Mouse (Mus musculus) G1E (cell line): ENCODE results near the gene C5ar1. TPM values are rescaled to one million over a fixed set of nuclear protein-coding genes. Genes with fewer than 3 reads are reported as not detected.

Source experiments
- ATAC-seq: 2 replicates; pipeline ENCODE4 v1.8.0; 2016; ENCODE audit warnings: mild to moderate bottlenecking; ENCODE audit not compliant: insufficient number of reproducible peaks, poor library complexity, low FRiP score, severe bottlenecking; ENCODE audit errors: extremely low read depth
- DNase-seq: peaks from one replicate; pipeline ENCODE4 v3.0.0; 2012; ENCODE audit warnings: low spot score
- H3K27me3 ChIP-seq: 2 replicates; pipeline ENCODE4 v1.6.1; 2012; ENCODE audit warnings: mild to moderate bottlenecking, low read length, inconsistent platforms; ENCODE audit not compliant: insufficient read depth
- H3K36me3 ChIP-seq: replicated peaks from 2 replicates; pipeline ENCODE3; 2012; ENCODE audit warnings: mild to moderate bottlenecking, inconsistent platforms
- H3K4me1 ChIP-seq: 2 replicates; pipeline ENCODE4 v1.6.1; 2012; ENCODE audit warnings: low read depth, low read length, inconsistent platforms, mixed read lengths; ENCODE audit not compliant: insufficient read depth
- H3K4me3 ChIP-seq: 2 replicates; pipeline ENCODE4 v1.5.1; 2012; ENCODE audit warnings: low read depth, mild to moderate bottlenecking, inconsistent platforms, low read length, moderate library complexity, mixed read lengths
- H3K9me3 ChIP-seq: replicated peaks from 2 replicates; pipeline ENCODE4 v1.6.1; 2012; ENCODE audit warnings: inconsistent platforms
- CTCF ChIP-seq: IDR thresholded peaks from 2 replicates; pipeline ENCODE4 v1.5.1; 2012; ENCODE audit warnings: low read depth, low read length, inconsistent platforms, mixed read lengths
- GATA1 ChIP-seq: IDR thresholded peaks from 2 replicates; pipeline ENCODE4 v1.6.1; 2012; ENCODE audit warnings: borderline replicate concordance, low read length, inconsistent platforms, mixed read lengths
- GATA2 ChIP-seq: IDR thresholded peaks from 2 replicates; pipeline ENCODE4 v1.6.1; 2012; ENCODE audit warnings: low read depth, low read length, inconsistent platforms, borderline replicate concordance
- POLR2AphosphoS5 ChIP-seq: IDR thresholded peaks from 2 replicates; pipeline ENCODE4 v1.6.1; 2012; ENCODE audit warnings: low read depth, low read length, inconsistent platforms; ENCODE audit not compliant: insufficient replicate concordance
- TAL1 ChIP-seq: conservative IDR thresholded peaks from 2 replicates; pipeline ENCODE4 v1.6.1; 2012; ENCODE audit warnings: low read depth, low read length, inconsistent platforms, mixed read lengths
- polyA plus RNA-seq: library from polyadenylated mRNA; stranded (reverse); fragments of >175 nt; gene quantifications from 2 replicates; pipeline ENCODE4 v1.2.3, GENCODE M21; 2012
- total RNA-seq, 2 experiments: library from RNA; stranded (forward) in 1 of 2; stranded (reverse) in 1 of 2; fragments of 200-1000 nt in 1 of 2; fragments of >200 nt in 1 of 2; fragmentation: Nextera tagmentation in 1 of 2; gene quantifications; 2 replicates each; pipeline ENCODE4 v1.2.3; 2014 to 2017

C5ar1 gene
- total and polyA plus RNA-seq, 3 experiments: 0.16 TPM; not detected in 2

GRCm38 (mm10) chr7:16202756-16203504 lies 56.4 kb downstream of the C5ar1 start:
- peaks cover 16% of the 10 kb centered on the region for H3K4me1 ChIP-seq
- H3K4me3 ChIP-seq: no peak overlapping the region
- H3K36me3 ChIP-seq: peaks cover 93% of the 10 kb centered on the region

GRCm38 (mm10) chr7:16201136-16201535 lies 58.2 kb downstream of the C5ar1 start:
- no peak for DNase-seq
- H3K27me3 ChIP-seq: no peaks in the 10 kb centered on the region
- peaks cover 14% of the 10 kb centered on the region for H3K4me1 ChIP-seq
- H3K36me3 ChIP-seq: peaks cover 91% of the 10 kb centered on the region
- H3K4me3 ChIP-seq: no peak overlapping the region
- ATAC-seq: no peak
- H3K9me3 ChIP-seq: no peaks in the 10 kb centered on the region
- TF ChIP-seq CTCF (no peak), GATA2 (no peak), POLR2AphosphoS5 (no peak), TAL1 (no peak), GATA1 (no peak)

More at GRCm38 (mm10) chr7:16202756-16203504, 56.4 kb downstream of the C5ar1 start:
- TF ChIP-seq GATA1 (no peak), CTCF (no peak), TAL1 (no peak), POLR2AphosphoS5 (no peak), GATA2 (no peak)
- DNase-seq: no peak
- Histone ChIP-seq H3K9me3 (no peaks in the 10 kb centered on the region), H3K27me3 (no peaks in the 10 kb centered on the region)
- ATAC-seq: no peak

GRCm38 (mm10) chr7:16198540-16198939 lies 60.8 kb downstream of the C5ar1 start:
- TF ChIP-seq CTCF (no peak), TAL1 (no peak), POLR2AphosphoS5 (no peak), GATA1 (no peak), GATA2 (no peak)
- Histone ChIP-seq H3K36me3 (peaks cover 67% of the 10 kb centered on the region), H3K4me3 (no peak overlapping the region), H3K4me1 (peaks cover 7% of the 10 kb centered on the region), H3K9me3 (no peaks in the 10 kb centered on the region), H3K27me3 (no peaks in the 10 kb centered on the region)
- ATAC-seq (no peak), DNase-seq (no peak)

GRCm38 (mm10) chr7:16197166-16197565 lies 62.2 kb downstream of the C5ar1 start:
- Histone ChIP-seq H3K27me3 (no peaks in the 10 kb centered on the region), H3K4me1 (peaks cover 10% of the 10 kb centered on the region), H3K36me3 (peaks cover 54% of the 10 kb centered on the region), H3K9me3 (no peaks in the 10 kb centered on the region), H3K4me3 (0 out of 2 replicates have a peak overlapping the region, but pooled peaks have one; percentile 27)
- ATAC-seq (no peak), DNase-seq (no peak)
- TF ChIP-seq TAL1 (no peak), GATA1 (no peak), CTCF (no peak), GATA2 (no peak), POLR2AphosphoS5 (no peak)

Other genes starting within 250 kb of the C5ar1 start
- 52.1 and 57.0 TPM in 2 replicates for gene Bicra, start 211.6 kb downstream of the C5ar1 start, total RNA-seq (2014; fragmentation: Nextera tagmentation)
- gene Bicra, start 211.6 kb downstream of the C5ar1 start, total RNA-seq (2017): 1.0 and 1.1 TPM in 2 replicates
- gene Bicra, start 211.6 kb downstream of the C5ar1 start, polyA plus RNA-seq: 52.1 and 58.9 TPM in 2 replicates
- not detected in 2 replicates for gene Zfp541, start 197.7 kb downstream of the C5ar1 start, total RNA-seq (2014; fragmentation: Nextera tagmentation)
- gene Zfp541, start 197.7 kb downstream of the C5ar1 start, total RNA-seq (2017): under 0.01 TPM in 1 of 2 replicates, not detected in the other
- gene Zfp541, start 197.7 kb downstream of the C5ar1 start, polyA plus RNA-seq: not detected in 2 replicates
- gene Napa, start 161.1 kb downstream of the C5ar1 start, total RNA-seq (2014; fragmentation: Nextera tagmentation): 116 and 156 TPM in 2 replicates
- gene Napa, start 161.1 kb downstream of the C5ar1 start, total RNA-seq (2017): 73.6 and 86.9 TPM in 2 replicates
- gene Napa, start 161.1 kb downstream of the C5ar1 start, polyA plus RNA-seq: 137 and 159 TPM in 2 replicates
- 8.8 and 12.6 TPM in 2 replicates for gene Kptn, start 139.6 kb downstream of the C5ar1 start, total RNA-seq (2014; fragmentation: Nextera tagmentation)
- 15.0 and 18.7 TPM in 2 replicates for gene Kptn, start 139.6 kb downstream of the C5ar1 start, total RNA-seq (2017)
- gene Kptn, start 139.6 kb downstream of the C5ar1 start, polyA plus RNA-seq: 24.5 and 29.4 TPM in 2 replicates
- 0.15 and 0.23 TPM in 2 replicates for gene Slc8a2, start 129.7 kb downstream of the C5ar1 start, total RNA-seq (2014; fragmentation: Nextera tagmentation)
- gene Slc8a2, start 129.7 kb downstream of the C5ar1 start, total RNA-seq (2017): under 0.01 and 0.05 TPM in 2 replicates
- gene Slc8a2, start 129.7 kb downstream of the C5ar1 start, polyA plus RNA-seq: 0.03 TPM in 1 of 2 replicates, not detected in the other
- gene Meis3, start 84.5 kb downstream of the C5ar1 start, total RNA-seq (2014; fragmentation: Nextera tagmentation): 0.60 and 3.6 TPM in 2 replicates
- 1.9 and 2.2 TPM in 2 replicates for gene Meis3, start 84.5 kb downstream of the C5ar1 start, total RNA-seq (2017)
- 1.8 and 2.6 TPM in 2 replicates for gene Meis3, start 84.5 kb downstream of the C5ar1 start, polyA plus RNA-seq
- 9.6 and 10.7 TPM in 2 replicates for gene Dhx34, start 37.5 kb downstream of the C5ar1 start, total RNA-seq (2014; fragmentation: Nextera tagmentation)
- 6.9 and 8.8 TPM in 2 replicates for gene Dhx34, start 37.5 kb downstream of the C5ar1 start, total RNA-seq (2017)
- 25.1 and 26.6 TPM in 2 replicates for gene Dhx34, start 37.5 kb downstream of the C5ar1 start, polyA plus RNA-seq
- gene C5ar2, start 15.4 kb downstream of the C5ar1 start, total RNA-seq (2014; fragmentation: Nextera tagmentation): 0.23 and 0.63 TPM in 2 replicates
- gene C5ar2, start 15.4 kb downstream of the C5ar1 start, total RNA-seq (2017): 0.12 and 0.27 TPM in 2 replicates
- gene C5ar2, start 15.4 kb downstream of the C5ar1 start, polyA plus RNA-seq: 0.02 TPM in 2 replicates
- gene Inafm1, start 14.1 kb upstream of the C5ar1 start, total RNA-seq (2014; fragmentation: Nextera tagmentation): 3.5 and 4.1 TPM in 2 replicates
- 18.8 and 23.1 TPM in 2 replicates for gene Inafm1, start 14.1 kb upstream of the C5ar1 start, total RNA-seq (2017)
- 92.0 and 140 TPM in 2 replicates for gene Inafm1, start 14.1 kb upstream of the C5ar1 start, polyA plus RNA-seq
- gene Ccdc9, start 27.3 kb upstream of the C5ar1 start, total RNA-seq (2014; fragmentation: Nextera tagmentation): 8.1 and 16.6 TPM in 2 replicates
- 58.0 and 66.0 TPM in 2 replicates for gene Ccdc9, start 27.3 kb upstream of the C5ar1 start, total RNA-seq (2017)
- gene Ccdc9, start 27.3 kb upstream of the C5ar1 start, polyA plus RNA-seq: 133 and 136 TPM in 2 replicates
- 10.2 and 15.8 TPM in 2 replicates for gene Bbc3, start 48.9 kb upstream of the C5ar1 start, total RNA-seq (2014; fragmentation: Nextera tagmentation)
- 9.0 and 16.3 TPM in 2 replicates for gene Bbc3, start 48.9 kb upstream of the C5ar1 start, total RNA-seq (2017)
- 209 and 355 TPM in 2 replicates for gene Bbc3, start 48.9 kb upstream of the C5ar1 start, polyA plus RNA-seq
- 105 TPM in 2 replicates for gene Sae1, start 128.3 kb upstream of the C5ar1 start, total RNA-seq (2014; fragmentation: Nextera tagmentation)
- 319 and 383 TPM in 2 replicates for gene Sae1, start 128.3 kb upstream of the C5ar1 start, total RNA-seq (2017)
- 49.5 and 52.0 TPM in 2 replicates for gene Sae1, start 128.3 kb upstream of the C5ar1 start, polyA plus RNA-seq
- gene Zc3h4, start 141.4 kb upstream of the C5ar1 start, total RNA-seq (2014; fragmentation: Nextera tagmentation): 62.2 and 64.4 TPM in 2 replicates
- 18.6 and 23.7 TPM in 2 replicates for gene Zc3h4, start 141.4 kb upstream of the C5ar1 start, total RNA-seq (2017)
- gene Zc3h4, start 141.4 kb upstream of the C5ar1 start, polyA plus RNA-seq: 179 and 193 TPM in 2 replicates
- gene Tmem160, start 193.2 kb upstream of the C5ar1 start, total RNA-seq (2014; fragmentation: Nextera tagmentation): 21.6 and 22.7 TPM in 2 replicates
- 23.9 and 35.0 TPM in 2 replicates for gene Tmem160, start 193.2 kb upstream of the C5ar1 start, total RNA-seq (2017)
- gene Tmem160, start 193.2 kb upstream of the C5ar1 start, polyA plus RNA-seq: 166 and 224 TPM in 2 replicates
- gene Npas1, start 218.2 kb upstream of the C5ar1 start, total RNA-seq (2014; fragmentation: Nextera tagmentation): not detected in 2 replicates
- gene Npas1, start 218.2 kb upstream of the C5ar1 start, total RNA-seq (2017): 0.05 TPM in 1 of 2 replicates, not detected in the other
- not detected in 2 replicates for gene Npas1, start 218.2 kb upstream of the C5ar1 start, polyA plus RNA-seq